Mouse (Mus musculus) myocyte (in vitro differentiated cells): Measurements from ENCODE around the gene Foxr1.

Experiments
- E2F4 ChIP-seq: IDR thresholded peaks from one replicate; pipeline ENCODE4 v1.6.1; 2011; ENCODE audit warnings: mild to moderate bottlenecking, control low read depth, moderate library complexity; ENCODE audit not compliant: insufficient read depth
- POLR2A ChIP-seq: IDR thresholded peaks from one replicate; pipeline ENCODE4 v1.6.1; 2011; ENCODE audit warnings: low read depth, mild to moderate bottlenecking, control low read depth, moderate library complexity; ENCODE audit not compliant: insufficient read length

DNA sequence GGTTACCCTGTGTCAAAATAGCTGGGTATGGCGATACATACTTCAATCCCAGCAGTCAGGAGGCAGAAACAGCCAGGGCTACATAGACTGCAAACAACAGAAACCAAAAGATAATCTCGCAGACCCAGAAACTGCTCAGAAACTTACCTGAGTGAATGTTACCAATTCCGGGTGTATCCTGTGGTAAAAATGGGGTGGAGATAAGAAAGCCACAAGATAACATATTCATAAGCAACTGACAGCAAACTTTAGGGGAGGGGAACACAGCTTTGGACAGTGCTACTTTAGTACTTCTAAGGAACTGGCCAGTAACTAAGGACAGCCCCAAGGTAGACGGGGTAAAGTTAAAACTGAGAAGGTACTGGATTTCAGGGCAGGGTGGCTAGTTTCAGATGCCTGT lies 28.6 kb downstream of the Foxr1 start:
- TF ChIP-seq E2F4 (no peak), POLR2A (no peak)
